Mouse (Mus musculus): ENCODE measurements around the gene Gatb.

GRCm38 (mm10) chr3:85619751-85620150, 45.8 kb downstream of the Gatb start:
- TF ChIP-seq CTCF (conservative IDR thresholded peaks at IDR 0.05; ENCODE audit: low read length): no peak
- no peak for TF ChIP-seq POU5F1 (IDR thresholded peaks at IDR 0.05; ENCODE audit: borderline replicate concordance, low read length)
